Mouse (Mus musculus): ENCODE data around the gene Gm4131.

- TF ChIP-seq CTCF (IDR thresholded peaks at IDR 0.05; ENCODE audit: low read depth, low read length) (no peak), POLR2A (IDR thresholded peaks at IDR 0.05; ENCODE audit: extremely low read depth, insufficient read depth, low read length) (no peak)
Observed at GRCm38 (mm10) chr14:62468753-62469125, 98.0 kb downstream of the Gm4131 start.
